Mouse (Mus musculus) midbrain, embryonic 13.5 days (tissue): ENCODE results near the gene Sptssa. TPM values are rescaled to one million over a fixed set of nuclear protein-coding genes. Genes with fewer than 3 reads are reported as not detected.

Experiments
- ATAC-seq: fragments of 200-750 bp; cut with Nextera tagmentation; 2 replicates; pipeline ENCODE4 v1.8.0; 2017; ENCODE audit warnings: mild to moderate bottlenecking, moderate TSS enrichment, moderate library complexity
- H3K27ac ChIP-seq: fragments of 300-500 bp; sonication (generic); 2 replicates; pipeline ENCODE4 v1.5.1; 2015; ENCODE audit warnings: inconsistent platforms, mild to moderate bottlenecking, moderate library complexity
- H3K27me3 ChIP-seq: fragments of 300-500 bp; sonication (generic); 2 replicates; pipeline ENCODE4 v1.6.1; 2015; ENCODE audit warnings: mild to moderate bottlenecking, inconsistent platforms
- H3K36me3 ChIP-seq: fragments of 300-500 bp; sonication (generic); 2 replicates; pipeline ENCODE4 v1.6.1; 2015; ENCODE audit warnings: mild to moderate bottlenecking, inconsistent platforms
- H3K4me1 ChIP-seq: fragments of 300-500 bp; sonication (generic); replicated peaks from 2 replicates; pipeline ENCODE4 v1.6.1; 2015; ENCODE audit warnings: inconsistent platforms
- H3K4me2 ChIP-seq: fragments of 300-500 bp; sonication (generic); replicated peaks from 2 replicates; pipeline ENCODE4 v1.6.1; 2015; ENCODE audit warnings: moderate library complexity, mild to moderate bottlenecking, inconsistent platforms
- H3K4me3 ChIP-seq: fragments of 300-500 bp; sonication (generic); replicated peaks from 2 replicates; pipeline ENCODE4 v1.5.1; 2015; ENCODE audit warnings: mild to moderate bottlenecking, inconsistent platforms
- H3K9ac ChIP-seq: fragments of 300-500 bp; sonication (generic); replicated peaks from 2 replicates; pipeline ENCODE4 v1.6.1; 2015; ENCODE audit warnings: mild to moderate bottlenecking, inconsistent platforms
- H3K9me3 ChIP-seq: fragments of 300-500 bp; sonication (generic); 2 replicates; pipeline ENCODE4 v1.6.1; 2016; ENCODE audit warnings: mild to moderate bottlenecking, inconsistent platforms
- WGBS: fragments of 180-500 bp; shearing (Covaris S2); methylation state at CpG from one replicate; pipeline ENCODE4 v1.1.7; 2015; 5-methylcytosine and 5-hydroxymethylcytosine counted together
- polyA plus RNA-seq: library from polyadenylated mRNA; unstranded; fragments of >200 nt; fragmentation: Nextera tagmentation; extraction: Ambion mirVana; gene quantifications from 2 replicates; pipeline ENCODE4 v1.2.1, GENCODE M21; 2015

Gene Sptssa
- polyA plus RNA-seq, 1 experiment from 2014 or later, result 174 TPM

- Histone ChIP-seq H3K9me3 (no peaks in the 10 kb centered on the region), H3K36me3 (peaks cover 19% of the 10 kb centered on the region), H3K4me1 (peaks cover 34% of the 10 kb centered on the region), H3K27ac (no peak overlapping the region), H3K4me3 (no peak overlapping the region), H3K9ac (no peak overlapping the region), H3K4me2 (no peak overlapping the region), H3K27me3 (no peaks in the 10 kb centered on the region)
- 92% methylated on average over 12 of the region's 12 CpGs for WGBS
- ATAC-seq, result no peak
Observed at GRCm38 (mm10) chr12:54652346-54652745, 4.0 kb downstream of the Sptssa start.

GRCm38 (mm10) chr12:54651820-54652219 is 4.6 kb downstream of the Sptssa start:
- peaks cover 29% of the 10 kb centered on the region for H3K4me1 ChIP-seq
- no peak overlapping the region for H3K4me3 ChIP-seq
- no peak for ATAC-seq
- WGBS, result 82% methylated on average over 8 of the region's 8 CpGs
- H3K4me2 ChIP-seq, result no peak overlapping the region
- peaks cover 19% of the 10 kb centered on the region for H3K36me3 ChIP-seq
- no peaks in the 10 kb centered on the region for H3K27me3 ChIP-seq
- H3K27ac ChIP-seq, result no peak overlapping the region
- H3K9ac ChIP-seq, result no peak overlapping the region
- no peaks in the 10 kb centered on the region for H3K9me3 ChIP-seq

GRCm38 (mm10) chr12:54651158-54651557 is 5.2 kb downstream of the Sptssa start:
- Histone ChIP-seq H3K4me1 (peaks cover 29% of the 10 kb centered on the region), H3K27me3 (no peaks in the 10 kb centered on the region)
- WGBS, result 64% methylated on average over 1 of the region's 1 CpGs

GRCm38 (mm10) chr12:54644947-54645346 is 11.4 kb downstream of the Sptssa start:
- no peaks in the 10 kb centered on the region for H3K27me3 ChIP-seq
- no peaks in the 10 kb centered on the region for H3K4me1 ChIP-seq
- ATAC-seq, result no peak
- H3K27ac ChIP-seq, result no peak overlapping the region
- H3K9me3 ChIP-seq, result no peaks in the 10 kb centered on the region
- H3K4me3 ChIP-seq, result no peak overlapping the region
- no peak overlapping the region for H3K9ac ChIP-seq
- 81% methylated on average over 2 of the region's 2 CpGs for WGBS
- peaks cover 19% of the 10 kb centered on the region for H3K36me3 ChIP-seq
- H3K4me2 ChIP-seq, result no peak overlapping the region

More at GRCm38 (mm10) chr12:54651158-54651557, 5.2 kb downstream of the Sptssa start:
- Histone ChIP-seq H3K9me3 (no peaks in the 10 kb centered on the region), H3K36me3 (peaks cover 22% of the 10 kb centered on the region), H3K4me3 (no peak overlapping the region), H3K27ac (no peak overlapping the region), H3K4me2 (no peak overlapping the region), H3K9ac (no peak overlapping the region)
- ATAC-seq, result no peak

GRCm38 (mm10) chr12:54643320-54643892 is 13.0 kb downstream of the Sptssa start:
- ATAC-seq, result no peak
- WGBS, result 88% methylated on average over 5 of the region's 5 CpGs

GRCm38 (mm10) chr12:54641374-54641773 is 15.0 kb downstream of the Sptssa start:
- WGBS, result 98% methylated on average over 4 of the region's 4 CpGs
- Histone ChIP-seq H3K27ac (no peak overlapping the region), H3K4me1 (no peaks in the 10 kb centered on the region), H3K4me2 (no peak overlapping the region), H3K9me3 (no peaks in the 10 kb centered on the region), H3K9ac (no peak overlapping the region), H3K36me3 (peaks cover 5% of the 10 kb centered on the region; the same call in 1 of the 2 replicates), H3K27me3 (no peaks in the 10 kb centered on the region), H3K4me3 (no peak overlapping the region)
- no peak for ATAC-seq

More at GRCm38 (mm10) chr12:54643320-54643892, 13.0 kb downstream of the Sptssa start:
- no peaks in the 10 kb centered on the region for H3K4me1 ChIP-seq
- H3K27ac ChIP-seq, result no peak overlapping the region
- peaks cover 14% of the 10 kb centered on the region for H3K36me3 ChIP-seq
- H3K4me2 ChIP-seq, result no peak overlapping the region
- no peak overlapping the region for H3K9ac ChIP-seq
- H3K27me3 ChIP-seq, result no peaks in the 10 kb centered on the region
- H3K4me3 ChIP-seq, result no peak overlapping the region
- H3K9me3 ChIP-seq, result no peaks in the 10 kb centered on the region

GRCm38 (mm10) chr12:54640259-54640658 is 16.1 kb downstream of the Sptssa start:
- Histone ChIP-seq H3K9ac (no peak overlapping the region), H3K4me1 (no peaks in the 10 kb centered on the region), H3K9me3 (no peaks in the 10 kb centered on the region), H3K36me3 (0 out of 2 replicates have a peak, but pooled peaks cover 3% of the 10 kb centered on the region), H3K4me2 (no peak overlapping the region), H3K27ac (no peak overlapping the region), H3K27me3 (no peaks in the 10 kb centered on the region), H3K4me3 (no peak overlapping the region)
- no peak for ATAC-seq
- WGBS, result 94% methylated on average over 6 of the region's 6 CpGs

- H3K27ac ChIP-seq, result no peak overlapping the region
- no peak overlapping the region for H3K4me3 ChIP-seq
- no peak overlapping the region for H3K4me2 ChIP-seq
- H3K36me3 ChIP-seq, result no peaks in the 10 kb centered on the region
- WGBS, result 81% methylated on average over 1 of the region's 1 CpGs
- H3K27me3 ChIP-seq, result no peaks in the 10 kb centered on the region
- no peak overlapping the region for H3K9ac ChIP-seq
- no peaks in the 10 kb centered on the region for H3K4me1 ChIP-seq
- ATAC-seq, result no peak
- no peaks in the 10 kb centered on the region for H3K9me3 ChIP-seq
Observed at GRCm38 (mm10) chr12:54637033-54637432, 19.3 kb downstream of the Sptssa start.

GRCm38 (mm10) chr12:54632141-54632540 is 24.2 kb downstream of the Sptssa start:
- Histone ChIP-seq H3K9me3 (no peaks in the 10 kb centered on the region), H3K36me3 (no peaks in the 10 kb centered on the region), H3K9ac (no peak overlapping the region), H3K4me1 (no peaks in the 10 kb centered on the region), H3K4me2 (no peak overlapping the region), H3K4me3 (no peak overlapping the region), H3K27ac (no peak overlapping the region), H3K27me3 (no peaks in the 10 kb centered on the region)
- 64% methylated on average over 2 of the region's 2 CpGs for WGBS
- ATAC-seq, result no peak

GRCm38 (mm10) chr12:54621942-54622341 is 34.4 kb downstream of the Sptssa start:
- Histone ChIP-seq H3K36me3 (no peaks in the 10 kb centered on the region), H3K4me1 (no peaks in the 10 kb centered on the region), H3K27ac (no peak overlapping the region), H3K4me3 (no peak overlapping the region), H3K9ac (no peak overlapping the region), H3K4me2 (no peak overlapping the region), H3K9me3 (no peaks in the 10 kb centered on the region), H3K27me3 (no peaks in the 10 kb centered on the region)
- ATAC-seq, result no peak
- WGBS, result 85% methylated on average over 2 of the region's 2 CpGs

GRCm38 (mm10) chr12:54620042-54620705 is 36.2 kb downstream of the Sptssa start:
- H3K27ac ChIP-seq, result no peak overlapping the region
- H3K27me3 ChIP-seq, result no peaks in the 10 kb centered on the region
- WGBS, result 59% methylated on average over 13 of the region's 13 CpGs
- H3K9me3 ChIP-seq, result no peaks in the 10 kb centered on the region
- no peaks in the 10 kb centered on the region for H3K36me3 ChIP-seq
- no peak overlapping the region for H3K4me3 ChIP-seq
- no peak overlapping the region for H3K4me2 ChIP-seq
- no peaks in the 10 kb centered on the region for H3K4me1 ChIP-seq
- ATAC-seq, result no peak
- H3K9ac ChIP-seq, result no peak overlapping the region

GRCm38 (mm10) chr12:54608988-54609387 is 47.4 kb downstream of the Sptssa start:
- no peaks in the 10 kb centered on the region for H3K4me1 ChIP-seq
- H3K4me3 ChIP-seq, result no peak overlapping the region
- WGBS, result 91% methylated on average over 6 of the region's 6 CpGs

More at GRCm38 (mm10) chr12:54608988-54609387, 47.4 kb downstream of the Sptssa start:
- Histone ChIP-seq H3K36me3 (no peaks in the 10 kb centered on the region), H3K27me3 (no peaks in the 10 kb centered on the region), H3K9ac (no peak overlapping the region), H3K9me3 (no peaks in the 10 kb centered on the region), H3K4me2 (no peak overlapping the region), H3K27ac (no peak overlapping the region)
- no peak for ATAC-seq
